Mouse (Mus musculus): ENCODE data around the gene Gm13288. TPM values are rescaled to one million over a fixed set of nuclear protein-coding genes. Genes with fewer than 3 reads are reported as not detected.
A peak's percentile ranks its signal among the peaks of the same experiment; 100 is the strongest.
"Not testable (repeated sequence)": the region's sequence is repeated elsewhere in the genome, so short reads cannot be mapped to it uniquely, and the experiment has no call there.

Gm13288 gene
- total RNA-seq, 2 experiments from 2014 or later = 0.14 TPM; not detected in 1

- not testable (repeated sequence) for DNase-seq
Measured at GRCm38 (mm10) chr4:88802954-88803353, 2.4 kb upstream of the Gm13288 start, which contains the start of gene Gm13287. Gene Gm13287 (plus strand): TSS chr4:88803254.

GRCm38 (mm10) chr4:88805761-88806160, 430 bp downstream of the Gm13288 start:
- DNase-seq = peak; percentile 50

GRCm38 (mm10) chr4:88815928-88816327, 10.6 kb downstream of the Gm13288 start, which contains the start of gene Ifna7:
Gene Ifna7 (plus strand): TSS chr4:88816228.
- no peak for DNase-seq

GRCm38 (mm10) chr4:88819659-88820058, 14.3 kb downstream of the Gm13288 start, which contains the start of gene Ifna11:
Gene Ifna11 (plus strand): TSS chr4:88819959.
- no peak for DNase-seq

GRCm38 (mm10) chr4:88822995-88823394, 17.7 kb downstream of the Gm13288 start:
- no peak for DNase-seq

GRCm38 (mm10) chr4:88827116-88827515, 21.8 kb downstream of the Gm13288 start, which contains the start of gene Ifna6:
Gene Ifna6 (plus strand): TSS chr4:88827416.
- DNase-seq = not testable (repeated sequence)

GRCm38 (mm10) chr4:88830523-88830922, 25.2 kb downstream of the Gm13288 start:
- peak; percentile 21 for DNase-seq

GRCm38 (mm10) chr4:88835225-88835624, 29.9 kb downstream of the Gm13288 start, which contains the start of gene Ifna5:
Gene Ifna5 (plus strand): TSS chr4:88835525.
- not testable (repeated sequence) for DNase-seq

GRCm38 (mm10) chr4:88838828-88839227, 33.5 kb downstream of the Gm13288 start:
- DNase-seq = peak; percentile 12

GRCm38 (mm10) chr4:88840058-88840457, 34.7 kb downstream of the Gm13288 start:
- DNase-seq = no peak

- DNase-seq = no peak
Measured at GRCm38 (mm10) chr4:88841438-88841911, 36.1 kb downstream of the Gm13288 start, which contains the start of gene Ifna4. Gene Ifna4 (plus strand): TSS chr4:88841861.

GRCm38 (mm10) chr4:88845334-88845733, 40.0 kb downstream of the Gm13288 start:
- DNase-seq = no peak

GRCm38 (mm10) chr4:88849698-88850097, 44.4 kb downstream of the Gm13288 start, which contains the start of gene Ifna1:
Gene Ifna1 (plus strand): TSS chr4:88850087.
- no peak for DNase-seq

- DNase-seq = no peak
Measured at GRCm38 (mm10) chr4:88851026-88851763, 45.9 kb downstream of the Gm13288 start.

Other genes with a start within 250 kb of the Gm13288 start
- gene Ifna15, start 247.3 kb upstream of the Gm13288 start, total RNA-seq (2021) = not detected
- not detected for gene Ifna14, start 233.7 kb upstream of the Gm13288 start, total RNA-seq (2021)
- not detected for gene Ifna9, start 213.1 kb upstream of the Gm13288 start, total RNA-seq (2021)
- not detected for gene Ifna12, start 202.2 kb upstream of the Gm13288 start, total RNA-seq (2021)
- gene C87499, start 171.1 kb upstream of the Gm13288 start, total RNA-seq (2021) = not detected
- not detected for gene Ifna13, start 161.1 kb upstream of the Gm13288 start, total RNA-seq (2021)
- gene Ifna16, start 128.6 kb upstream of the Gm13288 start, total RNA-seq (2021) = not detected
- not detected for gene Ifna2, start 121.6 kb upstream of the Gm13288 start, total RNA-seq (2021)
- gene Ifnab, start 114.2 kb upstream of the Gm13288 start, total RNA-seq (2021) = not detected
- under 1 TPM; 0.36 to 0.52 TPM for gene Gm26566, start 83.7 kb upstream of the Gm13288 start, total RNA-seq (2021)
- 10 to 100 TPM; 89.6 to 91.9 TPM for gene Klhl9, start 83.1 kb upstream of the Gm13288 start, total RNA-seq (2021)
- gene Gm13271, start 50.7 kb upstream of the Gm13288 start, total RNA-seq (2021) = not detected
- not detected for gene Gm13283, start 45.4 kb upstream of the Gm13288 start, total RNA-seq (2021)
- not detected for gene Gm13290, start 31.7 kb upstream of the Gm13288 start, total RNA-seq (2021)
- not detected for gene Gm13289, start 28.6 kb upstream of the Gm13288 start, total RNA-seq (2021)
- gene Gm13272, start 25.7 kb upstream of the Gm13288 start, total RNA-seq (2021) = not detected
- under 1 TPM in 1 of 2 experiments, not detected in 1; 0.23 TPM for gene Ifnz, start 23.4 kb upstream of the Gm13288 start, total RNA-seq (2021)
- not detected for gene Gm13276, start 19.8 kb upstream of the Gm13288 start, total RNA-seq (2021)
- gene Gm13277, start 16.9 kb upstream of the Gm13288 start, total RNA-seq (2021) = not detected
- not detected for gene Gm13278, start 14.0 kb upstream of the Gm13288 start, total RNA-seq (2021)
- not detected for gene Gm13275, start 11.0 kb upstream of the Gm13288 start, total RNA-seq (2021)
- gene Gm13279, start 8.1 kb upstream of the Gm13288 start, total RNA-seq (2021) = not detected
- under 1 TPM in 1 of 2 experiments, not detected in 1; 0.31 TPM for gene Gm13285, start 5.9 kb upstream of the Gm13288 start, total RNA-seq (2021)
- not detected for gene Gm13287, start 2.3 kb upstream of the Gm13288 start, total RNA-seq (2021)
- gene Ifna7, start 10.7 kb downstream of the Gm13288 start, total RNA-seq (2021) = not detected
- not detected for gene Ifna11, start 14.4 kb downstream of the Gm13288 start, total RNA-seq (2021)
- not detected for gene Ifna6, start 21.9 kb downstream of the Gm13288 start, total RNA-seq (2021)
- gene Ifna5, start 30.0 kb downstream of the Gm13288 start, total RNA-seq (2021) = not detected
- not detected for gene Ifna4, start 36.3 kb downstream of the Gm13288 start, total RNA-seq (2021)
- not detected for gene Ifna1, start 44.6 kb downstream of the Gm13288 start, total RNA-seq (2021)
- not detected for gene Ifne, start 74.7 kb downstream of the Gm13288 start, total RNA-seq (2021)